Mouse (Mus musculus): ENCODE results near the gene Acan.

DNA sequence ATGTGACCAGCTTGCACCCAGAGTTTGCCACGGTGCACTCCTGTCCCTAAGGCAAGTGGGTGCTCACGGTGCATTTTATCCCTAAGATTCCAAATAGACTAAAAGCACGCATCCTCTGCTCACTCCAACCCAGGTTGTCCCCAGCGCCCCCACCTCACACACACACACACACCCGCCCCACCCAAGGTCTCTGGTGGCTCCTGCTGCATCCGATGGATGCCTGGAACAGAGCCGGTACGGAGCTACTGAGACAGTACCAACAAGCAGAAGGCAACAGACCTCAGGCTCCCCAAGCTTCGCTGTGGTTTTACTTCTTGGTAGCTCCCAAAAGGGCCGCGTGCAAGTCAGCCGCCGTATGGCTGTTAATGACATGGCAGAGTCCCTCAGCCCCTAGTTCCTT, 77.1 kb downstream of the Acan start:
- TF ChIP-seq CTCF (IDR thresholded peaks at IDR 0.05; ENCODE audit: low read depth, low read length) (no peak), GATA2 (IDR thresholded peaks at IDR 0.05; ENCODE audit: borderline replicate concordance, low read depth, low read length) (no peak)

Data from G1E (cell line).